Mouse (Mus musculus): Measurements from ENCODE around the gene Psma6. TPM values are rescaled to one million over a fixed set of nuclear protein-coding genes. Genes with fewer than 3 reads are reported as not detected.
"Not testable (repeated sequence)": the region's sequence is repeated elsewhere in the genome, so short reads cannot be mapped to it uniquely, and the experiment has no call there.

Psma6 gene
- total RNA-seq (2014; fragmentation: Nextera tagmentation) (335 and 357 TPM in 2 replicates), total RNA-seq (2017) (358 and 418 TPM in 2 replicates)

DNA sequence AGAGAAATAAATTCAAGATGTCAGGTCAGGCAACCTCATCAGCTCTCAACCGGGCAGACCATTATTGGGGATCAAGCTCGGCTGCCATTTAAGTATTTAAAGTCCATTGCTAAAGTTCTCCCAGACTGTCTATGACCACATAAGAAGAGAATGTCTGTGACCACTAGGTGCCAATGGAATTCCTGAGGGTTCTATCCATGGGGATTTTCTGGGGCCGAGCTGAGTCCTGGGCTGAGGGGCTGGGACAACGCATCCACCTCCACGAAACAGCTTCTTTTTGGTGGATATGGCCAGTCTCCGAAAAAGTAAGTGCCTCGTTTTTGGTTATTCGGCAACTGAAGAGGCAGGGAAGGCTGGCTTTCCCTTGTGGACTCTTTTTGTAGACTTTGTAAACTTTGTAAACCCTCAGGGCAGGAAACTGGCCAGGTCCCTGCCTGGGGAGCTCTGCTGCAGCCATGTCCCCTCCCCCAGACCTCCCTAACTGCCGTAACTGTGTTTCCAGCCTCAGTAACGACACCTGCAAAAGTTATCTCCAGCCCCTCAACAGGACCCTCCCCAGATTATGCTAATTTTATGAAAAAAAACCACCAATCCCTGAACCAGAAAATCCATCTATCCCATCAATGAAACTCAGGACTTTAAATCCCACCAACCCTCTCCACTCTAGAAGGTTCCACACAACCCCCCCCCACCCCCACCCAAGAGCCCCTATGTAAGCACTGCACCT lies at the start of gene Psma6:
Gene Psma6, plus strand, starts transcription at position 200 of the 727 bp plus-strand sequence.
- no peak for ATAC-seq (replicated peaks; ENCODE audit: low FRiP score, low TSS enrichment, poor library complexity, severe bottlenecking)

DNA sequence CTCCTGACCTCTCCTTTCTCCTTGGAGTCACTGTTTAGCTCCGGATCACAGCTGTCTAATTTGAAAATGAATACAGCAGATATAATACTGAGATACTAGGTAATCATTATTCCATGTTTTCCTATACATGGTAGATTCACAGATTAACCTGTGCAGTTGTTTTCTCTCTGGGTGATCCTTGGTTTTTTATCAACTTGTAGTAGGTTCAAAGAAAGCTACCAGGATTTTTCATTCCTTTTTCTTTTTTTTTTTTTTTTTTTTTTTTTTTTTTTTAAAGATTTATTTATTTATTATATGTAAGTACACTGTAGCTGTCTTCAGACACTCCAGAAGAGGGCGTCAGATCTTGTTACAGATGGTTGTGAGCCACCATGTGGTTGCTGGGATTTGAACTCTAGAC lies 45.5 kb upstream of the Psma6 start:
- ATAC-seq (replicated peaks; ENCODE audit: low FRiP score, low TSS enrichment, poor library complexity, severe bottlenecking): not testable (repeated sequence)

DNA sequence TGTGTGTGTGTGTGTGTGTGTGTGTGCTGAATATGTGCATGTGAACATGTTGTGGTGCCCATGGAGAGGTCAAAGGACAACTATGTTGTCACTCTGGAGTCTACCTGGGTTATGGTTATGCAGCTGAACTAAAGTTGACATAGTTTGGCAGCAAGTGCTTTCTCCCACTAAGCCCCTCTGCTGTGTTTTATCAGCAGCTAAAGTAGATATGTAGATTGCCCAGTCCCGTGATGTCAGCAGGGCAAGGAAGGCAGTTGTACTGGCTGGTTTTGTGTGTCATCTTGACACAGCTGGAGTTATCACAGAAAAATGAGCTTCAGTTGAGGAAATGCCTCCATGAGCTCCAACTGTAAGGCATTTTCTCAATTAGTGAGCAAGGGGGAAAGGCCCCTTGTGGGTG lies 41.0 kb upstream of the Psma6 start:
- peak; percentile 50; the same call in 1 of the 2 replicates for ATAC-seq (replicated peaks; ENCODE audit: low FRiP score, low TSS enrichment, poor library complexity, severe bottlenecking)

DNA sequence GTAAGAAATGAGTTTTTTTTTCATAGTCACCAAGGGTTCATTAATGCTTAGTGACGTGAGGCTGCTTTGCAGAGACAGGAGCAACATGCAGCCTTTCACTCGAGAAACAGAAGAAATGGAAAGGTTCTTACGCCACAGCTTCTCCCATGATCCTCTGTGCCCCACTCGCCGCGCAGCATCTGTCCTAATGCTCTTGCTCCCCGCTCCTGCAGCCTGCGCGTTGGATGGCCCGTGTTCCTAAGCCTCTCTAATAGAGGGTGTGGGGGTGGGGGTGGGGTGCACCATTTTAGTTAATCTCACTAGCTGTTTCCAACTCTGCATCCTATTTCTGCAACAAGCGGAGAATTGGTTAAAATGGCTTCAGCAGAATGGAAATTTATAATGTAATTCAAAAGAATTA lies 40.0 kb upstream of the Psma6 start:
- ATAC-seq (replicated peaks; ENCODE audit: low FRiP score, low TSS enrichment, poor library complexity, severe bottlenecking): no peak

DNA sequence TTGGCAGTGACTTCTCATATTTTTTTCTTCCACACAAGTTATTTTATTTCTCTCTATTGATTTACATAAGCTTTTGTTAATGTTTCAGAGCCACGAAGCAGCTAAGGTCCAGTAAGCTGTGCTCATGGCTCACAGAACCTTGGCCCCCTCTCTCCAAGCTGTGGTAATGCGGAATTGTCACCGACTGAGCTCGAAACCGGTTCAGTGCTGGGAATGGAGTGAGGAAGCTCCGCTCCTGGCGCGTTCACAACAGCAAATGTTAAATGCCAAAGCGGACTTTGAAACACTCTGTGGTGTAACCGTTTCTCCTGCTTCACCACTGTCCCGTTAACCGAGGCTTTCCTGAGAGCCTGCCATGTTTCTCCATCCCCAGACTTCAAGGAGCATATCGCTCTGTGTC lies 39.4 kb upstream of the Psma6 start:
- peak; percentile 62; the same call in 1 of the 2 replicates for ATAC-seq (replicated peaks; ENCODE audit: low FRiP score, low TSS enrichment, poor library complexity, severe bottlenecking)

DNA sequence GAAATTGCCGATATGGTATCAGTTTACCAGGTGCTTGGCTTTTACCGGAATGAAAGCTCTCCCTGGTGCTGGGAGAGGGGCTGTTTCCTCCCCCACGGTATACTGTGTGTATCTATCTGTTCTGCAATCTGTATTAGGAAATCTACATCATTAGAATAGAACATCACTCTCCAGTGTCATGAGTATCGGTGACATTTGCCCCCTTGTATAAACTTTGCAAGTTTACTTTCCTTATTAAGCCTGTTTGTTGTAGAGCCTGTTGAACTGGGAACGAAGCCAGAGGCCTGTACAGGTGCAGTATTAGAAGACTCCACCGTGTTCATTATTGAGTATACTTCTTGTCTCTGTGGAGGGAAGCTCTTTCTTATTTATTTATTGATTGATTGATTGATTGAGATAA lies 30.6 kb upstream of the Psma6 start:
- no peak for ATAC-seq (replicated peaks; ENCODE audit: low FRiP score, low TSS enrichment, poor library complexity, severe bottlenecking)

DNA sequence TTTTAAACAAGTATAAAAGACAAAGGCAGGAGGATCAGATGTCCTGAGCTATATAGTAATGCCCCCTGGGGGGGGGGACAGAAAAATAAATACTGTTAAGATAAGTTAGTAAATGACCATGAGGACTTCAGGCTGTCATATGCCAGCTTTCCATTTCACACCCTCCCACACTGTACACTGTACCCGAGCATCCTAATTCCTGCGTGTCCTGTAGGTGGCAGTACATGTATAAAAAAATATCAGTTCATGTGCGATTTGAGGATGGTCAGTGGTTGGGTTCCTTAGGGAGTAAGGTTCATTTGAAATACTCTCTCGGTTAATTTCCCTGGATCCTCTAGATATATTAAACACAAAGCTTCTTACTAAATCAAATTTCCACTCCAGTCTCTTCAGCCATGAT lies 29.1 kb upstream of the Psma6 start:
- ATAC-seq (replicated peaks; ENCODE audit: low FRiP score, low TSS enrichment, poor library complexity, severe bottlenecking): peak; percentile 71

DNA sequence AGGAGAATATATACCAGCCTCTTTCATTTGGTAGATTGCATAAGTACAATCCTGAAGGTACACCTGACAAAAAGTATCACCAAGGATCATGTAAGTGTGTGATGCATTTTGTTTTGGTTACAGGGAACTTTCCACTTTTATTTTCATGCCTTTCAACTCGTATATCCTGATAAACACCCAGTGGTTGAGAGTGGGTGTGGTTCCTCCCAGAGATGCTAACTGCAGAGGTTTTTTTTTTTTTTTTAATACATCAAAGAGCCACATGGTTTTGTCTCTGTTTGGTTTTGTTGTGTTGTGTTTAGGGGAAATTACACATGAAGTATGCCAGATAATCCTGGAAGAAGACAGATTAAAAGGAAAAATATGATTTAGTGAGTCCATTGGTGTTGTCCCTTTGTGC lies 26.7 kb upstream of the Psma6 start:
- no peak for ATAC-seq (replicated peaks; ENCODE audit: low FRiP score, low TSS enrichment, poor library complexity, severe bottlenecking)

DNA sequence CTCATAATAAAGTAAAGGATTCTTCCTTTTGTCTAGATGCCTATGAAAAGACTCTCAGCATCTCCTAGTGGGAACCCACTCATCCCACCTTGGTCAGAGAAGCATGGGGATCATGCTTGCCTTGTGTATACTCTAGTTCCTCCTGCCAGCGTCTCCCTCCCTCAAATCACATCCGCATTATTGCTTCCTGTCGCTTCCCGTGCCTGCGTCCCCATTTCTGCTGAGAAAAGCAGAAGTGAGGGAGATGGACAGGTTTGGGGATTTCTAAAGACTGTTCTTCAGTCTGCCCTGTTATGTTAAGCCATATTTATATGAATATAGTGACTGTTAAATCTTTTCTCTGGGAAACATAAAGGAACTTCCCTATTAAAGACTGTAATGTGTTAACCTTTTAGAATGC lies 23.1 kb upstream of the Psma6 start:
- no peak for ATAC-seq (replicated peaks; ENCODE audit: low FRiP score, low TSS enrichment, poor library complexity, severe bottlenecking)

DNA sequence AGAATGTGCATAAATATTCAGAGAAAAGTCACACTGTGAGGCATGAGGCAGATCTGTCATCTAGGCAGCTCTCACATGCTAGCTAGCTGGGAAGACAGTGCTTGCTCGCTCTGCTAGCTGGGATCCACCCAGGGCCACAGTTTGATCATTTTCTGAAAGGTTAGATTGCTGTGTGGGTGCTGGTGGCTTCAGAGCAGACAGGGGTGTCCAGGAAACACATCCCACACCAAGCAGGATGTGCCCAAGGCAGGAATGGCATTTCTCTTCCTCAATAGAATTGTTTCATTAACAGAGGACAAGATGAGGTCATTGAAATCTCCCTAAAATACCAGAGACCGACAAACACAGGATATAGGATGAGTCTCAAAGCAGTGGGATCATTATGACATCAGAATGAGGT lies 18.9 kb upstream of the Psma6 start:
- ATAC-seq (replicated peaks; ENCODE audit: low FRiP score, low TSS enrichment, poor library complexity, severe bottlenecking): no peak

DNA sequence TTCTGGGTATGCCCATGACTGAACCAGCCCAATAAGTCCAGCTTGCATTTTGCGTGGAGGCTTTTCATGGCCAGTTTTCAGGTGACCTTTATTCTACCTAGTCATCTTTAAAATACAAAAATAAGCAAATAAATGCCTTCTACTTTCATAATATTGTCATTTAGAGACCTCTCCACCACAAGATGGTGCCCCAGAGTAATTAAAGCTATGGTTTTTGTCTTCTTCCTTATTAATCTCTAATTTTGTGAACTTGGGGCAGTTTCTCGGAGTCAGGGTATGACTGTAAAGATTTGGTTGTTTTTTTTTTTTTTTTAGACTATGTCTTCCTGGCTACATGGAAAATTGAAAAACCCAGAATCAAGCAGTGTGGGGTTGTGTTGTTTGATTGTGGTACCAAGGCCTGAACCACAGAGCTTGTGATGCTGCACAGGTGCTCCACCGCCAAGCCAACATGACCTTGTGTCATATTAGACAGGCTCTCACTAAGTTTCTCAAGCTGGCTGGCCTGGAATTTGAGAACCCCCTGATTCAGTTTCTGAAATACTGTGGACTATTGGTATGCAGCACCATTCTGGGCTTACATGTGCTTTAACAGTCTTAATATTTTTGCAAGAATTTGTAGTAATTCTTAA lies 11.5 kb upstream of the Psma6 start:
- ATAC-seq (replicated peaks; ENCODE audit: low FRiP score, low TSS enrichment, poor library complexity, severe bottlenecking): no peak

DNA sequence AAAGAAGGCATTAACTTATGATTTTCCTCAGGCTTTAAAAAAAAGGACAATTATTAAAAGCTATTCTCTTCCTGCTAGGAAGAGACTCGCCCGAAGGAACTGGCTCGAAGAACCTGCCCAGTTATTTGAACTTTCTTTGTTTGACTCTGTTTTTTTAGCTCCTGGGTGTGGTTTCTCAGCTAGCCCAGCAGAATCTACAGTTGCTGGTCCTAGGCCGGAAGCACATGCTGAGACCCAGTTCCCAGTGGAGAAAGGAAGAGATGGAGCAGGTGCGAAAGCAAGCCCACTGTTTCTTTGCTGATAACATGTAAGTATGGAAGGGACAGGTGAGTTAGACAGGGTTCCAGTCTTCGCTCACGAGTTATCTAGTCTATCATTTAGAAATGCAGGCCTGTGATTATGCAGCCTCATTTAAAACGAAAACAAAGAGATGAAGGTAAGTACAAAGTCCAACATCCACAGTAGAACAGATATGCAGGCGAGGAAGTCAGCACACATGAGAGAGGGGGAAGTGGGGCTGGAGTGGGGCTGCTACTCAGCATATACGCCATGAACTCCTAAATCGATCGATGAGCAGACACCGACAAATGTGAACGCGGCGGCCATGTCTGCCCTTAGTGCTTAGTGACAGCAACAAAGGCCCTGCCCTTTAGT lies 6.9 kb upstream of the Psma6 start:
- no peak for ATAC-seq (replicated peaks; ENCODE audit: low FRiP score, low TSS enrichment, poor library complexity, severe bottlenecking)

DNA sequence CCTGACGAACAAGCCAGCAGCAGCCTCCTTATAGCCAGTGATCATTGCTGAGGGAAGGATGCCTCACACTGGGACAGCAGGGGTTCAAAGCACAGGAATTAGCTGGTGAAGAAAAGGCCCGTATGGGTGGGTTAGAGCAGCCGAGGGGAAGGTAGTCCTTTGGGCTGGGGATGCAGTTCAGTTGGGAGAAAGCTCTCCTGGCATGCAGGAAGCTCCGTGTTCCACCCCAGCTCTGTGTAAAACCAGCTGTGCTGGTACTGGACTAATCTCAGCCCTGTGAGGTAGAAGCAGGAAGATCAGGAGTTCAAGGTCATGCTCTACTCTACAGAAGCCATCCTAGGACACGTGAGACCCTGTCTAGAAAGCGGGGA lies 6.4 kb upstream of the Psma6 start:
- no peak for ATAC-seq (replicated peaks; ENCODE audit: low FRiP score, low TSS enrichment, poor library complexity, severe bottlenecking)

DNA sequence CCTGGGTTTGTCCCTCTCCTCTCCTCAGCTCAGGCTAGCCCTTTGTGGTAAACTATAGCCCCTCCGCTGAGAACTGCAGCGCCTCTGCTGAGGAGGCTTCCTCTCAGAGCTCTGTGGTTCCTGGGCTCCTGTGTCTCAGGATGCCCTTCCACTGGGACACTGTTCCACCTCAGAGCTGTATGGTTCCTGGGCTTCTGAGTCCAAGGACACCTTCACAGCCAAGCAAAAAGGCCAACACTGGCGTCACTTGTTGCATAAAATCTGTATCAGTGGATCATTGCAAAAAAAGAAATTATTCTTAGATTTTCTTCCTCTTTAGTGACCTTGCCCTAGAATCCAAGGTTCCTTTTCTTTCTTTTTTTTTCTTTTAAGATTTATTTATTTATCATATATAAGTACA lies 804 bp downstream of the Psma6 start:
- no peak for ATAC-seq (replicated peaks; ENCODE audit: low FRiP score, low TSS enrichment, poor library complexity, severe bottlenecking)

DNA sequence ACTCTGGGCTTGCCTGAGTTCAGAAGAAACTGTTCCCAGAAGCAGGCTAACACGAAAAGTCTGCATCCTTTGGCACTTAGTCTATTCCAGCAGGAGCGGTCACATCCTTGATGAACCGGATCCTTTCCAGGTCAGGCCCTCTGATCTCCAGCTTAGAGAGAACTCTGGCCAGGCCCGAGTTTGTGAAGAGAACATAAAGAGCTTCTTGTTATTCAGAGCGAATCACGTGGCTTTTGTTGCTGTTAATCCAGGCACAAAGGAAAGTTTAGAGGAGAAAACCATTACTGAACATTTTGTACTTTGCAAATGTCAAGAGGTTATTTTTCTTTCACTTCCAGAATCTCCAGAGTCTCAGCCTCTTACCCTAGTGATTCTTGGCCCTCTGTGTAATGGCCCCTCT lies 1.9 kb downstream of the Psma6 start:
- ATAC-seq (replicated peaks; ENCODE audit: low FRiP score, low TSS enrichment, poor library complexity, severe bottlenecking): no peak

DNA sequence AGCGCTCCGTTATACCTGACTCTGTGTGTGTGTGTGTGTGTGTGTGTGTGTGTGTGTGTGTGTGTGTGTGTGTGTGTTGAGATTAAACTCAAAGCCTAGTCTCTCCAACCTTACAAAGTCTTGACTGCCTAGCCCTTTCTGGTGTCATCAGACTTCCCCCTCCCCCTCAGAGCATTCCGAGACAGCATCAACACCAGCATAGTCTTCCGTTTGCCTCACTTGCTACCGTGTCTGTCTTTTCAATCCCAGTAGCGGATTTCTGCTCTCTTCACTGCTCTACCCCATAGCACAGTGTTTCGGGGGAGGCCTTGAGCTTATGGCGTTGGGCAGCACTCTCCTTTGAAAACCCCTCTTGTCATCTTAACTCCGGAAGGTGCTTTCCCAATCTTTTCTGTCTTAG lies 2.4 kb downstream of the Psma6 start:
- no peak for ATAC-seq (replicated peaks; ENCODE audit: low FRiP score, low TSS enrichment, poor library complexity, severe bottlenecking)

DNA sequence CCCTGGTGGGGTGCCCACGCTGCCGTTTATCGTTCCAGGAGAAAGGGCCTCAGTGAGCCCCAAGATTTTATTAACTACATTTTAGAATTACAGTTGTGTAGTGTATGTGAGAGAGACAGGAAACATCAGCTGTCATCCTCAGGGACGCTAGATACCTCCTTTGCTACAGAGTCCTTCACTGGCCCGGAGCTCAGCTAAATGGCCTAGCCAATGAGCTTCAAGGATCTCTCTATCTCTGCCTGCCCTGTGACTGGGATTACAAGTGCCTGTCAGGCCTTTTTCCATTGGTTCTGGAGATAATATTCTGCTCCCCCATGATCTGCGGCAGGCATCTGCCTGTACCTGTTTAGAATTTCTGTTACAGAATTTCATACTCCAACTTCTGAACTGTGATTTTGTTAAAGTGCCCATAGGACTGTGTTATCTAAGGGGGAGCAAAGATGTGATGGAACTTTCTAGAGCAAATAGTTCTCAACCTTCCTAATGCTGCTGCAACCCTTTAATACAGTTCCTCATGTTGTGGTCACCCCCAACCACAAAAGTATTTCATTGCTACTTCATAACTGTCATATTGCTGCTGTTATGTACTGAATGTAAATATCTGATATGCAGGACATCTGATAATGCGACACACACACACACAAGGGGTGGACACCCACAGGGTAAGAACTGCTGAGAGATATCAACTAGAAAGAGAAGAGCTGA lies 3.2 kb downstream of the Psma6 start:
- ATAC-seq (replicated peaks; ENCODE audit: low FRiP score, low TSS enrichment, poor library complexity, severe bottlenecking): peak; percentile 36; the same call in 1 of the 2 replicates

DNA sequence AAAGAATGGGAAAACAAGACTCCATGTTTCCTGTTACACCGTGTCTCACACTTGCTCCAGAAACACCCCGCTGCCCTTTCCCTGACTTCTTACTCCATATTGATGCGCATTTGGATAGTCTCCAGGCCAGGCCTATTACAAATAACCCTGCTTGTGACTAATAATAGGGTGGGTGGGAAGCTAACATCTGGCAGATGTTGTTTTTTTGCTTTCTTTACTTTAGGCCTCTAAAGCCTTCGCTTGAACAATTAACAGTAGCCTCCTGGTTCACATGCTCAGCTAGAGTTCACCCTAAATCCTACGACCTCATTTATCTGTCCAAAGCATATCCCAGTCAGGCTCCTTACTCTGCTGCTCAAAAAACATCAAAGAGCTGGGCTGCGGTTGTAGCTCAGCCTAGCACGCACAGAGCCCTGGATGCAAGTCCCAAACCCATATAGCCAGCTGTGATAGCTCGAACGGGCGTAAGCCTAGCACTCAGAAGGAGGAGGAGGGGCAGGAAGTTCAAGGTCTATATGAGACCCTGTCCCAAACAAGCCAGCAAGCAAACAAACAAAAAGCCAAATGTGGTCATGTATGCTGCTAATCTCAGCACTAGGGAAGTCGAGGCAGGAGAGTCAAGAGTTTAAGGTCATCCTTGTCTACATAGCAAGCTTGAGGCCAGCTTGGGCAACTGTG lies 3.9 kb downstream of the Psma6 start:
- peak; percentile 13; the same call in 1 of the 2 replicates for ATAC-seq (replicated peaks; ENCODE audit: low FRiP score, low TSS enrichment, poor library complexity, severe bottlenecking)

DNA sequence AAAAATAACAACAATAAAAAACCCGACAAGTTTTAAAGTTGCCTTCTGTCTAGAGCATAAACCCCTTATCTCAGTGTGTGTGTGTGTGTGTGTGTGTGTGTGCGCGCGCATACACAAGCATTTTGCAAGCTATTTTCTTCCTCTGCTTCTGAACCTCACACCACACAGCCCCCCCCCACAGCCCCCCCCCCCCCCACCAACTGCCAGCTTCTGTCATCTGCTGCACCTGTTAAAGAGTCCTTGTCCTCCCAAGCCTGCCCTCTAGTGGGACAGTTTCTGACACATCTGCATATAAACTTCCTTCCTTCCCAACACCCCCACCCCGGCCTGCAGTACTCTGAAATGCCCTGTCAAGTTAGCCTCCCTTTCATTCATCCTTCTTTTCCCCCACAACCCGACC lies 4.5 kb downstream of the Psma6 start:
- ATAC-seq (replicated peaks; ENCODE audit: low FRiP score, low TSS enrichment, poor library complexity, severe bottlenecking): peak; percentile 52; the same call in 1 of the 2 replicates
